Mouse (Mus musculus) MN1 (cell line): ENCODE measurements around the gene Rpl24.
A peak's percentile ranks its signal among the peaks of the same experiment; 100 is the strongest.

Experiments used
- DNase-seq: peaks from one replicate; pipeline ENCODE4 v3.0.0-alpha.2; 2016; ENCODE audit warnings: low spot score

Gene Rpl24

DNA sequence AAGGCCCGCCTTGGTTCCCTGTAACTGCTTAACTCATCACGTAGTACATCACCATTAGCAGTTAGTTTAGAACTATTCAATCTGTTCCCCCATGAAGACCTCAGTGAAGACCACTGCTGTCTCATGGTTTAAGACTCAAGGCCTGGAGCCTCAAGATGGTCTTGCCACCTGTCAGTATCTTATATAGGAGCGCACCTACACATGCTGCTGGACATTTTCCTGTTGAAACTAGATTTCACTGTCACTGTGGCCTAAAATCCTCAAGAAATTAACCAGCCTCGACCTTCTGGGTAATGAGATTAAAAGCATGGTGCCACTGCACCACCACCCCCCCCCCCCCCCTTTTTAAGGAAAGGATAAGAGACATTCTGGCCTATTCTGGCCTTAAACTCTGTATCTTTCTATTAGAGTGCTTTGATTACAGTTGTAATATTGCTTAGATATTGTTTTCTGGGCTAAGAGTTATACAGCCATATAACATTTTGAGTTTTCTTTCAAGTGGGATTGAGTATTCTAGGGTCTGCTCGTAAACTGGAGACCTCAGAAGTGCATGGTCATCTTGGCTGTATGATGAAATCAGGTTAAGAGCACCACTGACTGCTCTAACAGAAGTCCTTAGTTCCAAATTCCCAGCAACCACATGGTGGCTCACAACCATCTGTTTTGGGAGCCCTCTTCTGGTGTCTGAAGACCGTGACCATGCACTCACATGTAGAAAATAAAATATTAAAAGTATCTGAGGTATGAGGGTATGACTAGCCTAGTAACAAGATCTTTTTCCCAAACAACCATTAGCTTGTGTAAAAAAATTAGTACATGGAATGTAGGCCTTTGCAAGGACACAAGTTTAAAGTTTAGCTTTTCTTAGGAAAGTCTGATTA lies 5.9 kb downstream of the Rpl24 start:
- peak; percentile 50 for DNase-seq

DNA sequence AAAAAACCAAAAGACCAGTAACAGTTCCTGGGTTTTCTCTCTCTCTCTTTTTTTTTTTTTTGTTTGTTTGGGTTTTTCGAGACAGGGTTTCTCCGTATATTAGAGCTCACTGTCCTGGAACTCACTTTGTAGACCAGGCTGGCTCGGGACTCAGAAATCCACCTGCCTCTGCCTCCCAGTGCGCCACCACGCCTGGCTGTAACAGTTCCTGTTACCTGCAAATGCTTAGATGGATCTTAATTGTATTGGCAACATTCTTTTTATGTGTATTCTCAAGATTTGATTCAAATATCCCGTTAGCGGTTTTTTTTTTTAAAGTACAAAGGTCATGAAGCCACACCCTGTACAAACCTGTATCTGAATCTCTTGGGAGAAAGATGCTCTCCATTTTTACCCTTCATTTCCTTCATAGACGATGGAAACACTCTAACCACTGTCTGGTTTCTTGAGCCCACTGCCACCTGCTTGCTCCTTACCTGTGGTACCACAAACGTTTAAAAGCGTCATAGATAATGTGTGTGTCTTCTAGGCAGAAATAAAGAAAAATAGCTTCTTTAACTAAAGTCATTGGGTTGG lies 6.6 kb downstream of the Rpl24 start:
- DNase-seq, result no peak

GRCm38 (mm10) chr16:55973431-55974255 lies 7.6 kb downstream of the Rpl24 start, which contains the start of gene Zbtb11:
Zbtb11 (plus strand) TSS chr16:55973883.
- DNase-seq, result peak; percentile 97

- DNase-seq, result peak; percentile 91
Observed at GRCm38 (mm10) chr16:55974256-55974902, 8.3 kb downstream of the Rpl24 start.

DNA sequence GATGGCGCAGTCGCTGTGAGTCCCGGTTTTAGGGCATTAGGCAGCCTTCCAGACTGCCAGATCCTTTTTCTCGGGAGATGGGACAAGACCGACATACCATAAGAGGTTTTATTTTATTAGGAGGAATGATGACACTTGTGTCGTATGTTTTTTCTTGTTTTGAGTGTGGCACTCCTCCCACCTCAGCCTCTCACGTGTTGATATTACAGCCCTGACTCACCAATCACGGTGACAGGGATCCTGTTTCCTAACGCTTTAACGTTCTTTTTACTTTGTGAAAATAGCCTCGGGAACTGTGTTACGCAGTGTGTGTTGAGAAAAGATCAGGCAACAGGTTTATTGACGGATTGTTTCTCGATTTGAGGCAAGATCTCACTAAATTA lies 8.8 kb downstream of the Rpl24 start:
- DNase-seq, result no peak

GRCm38 (mm10) chr16:55986001-55986400 lies 19.9 kb downstream of the Rpl24 start:
- DNase-seq, result no peak

DNA sequence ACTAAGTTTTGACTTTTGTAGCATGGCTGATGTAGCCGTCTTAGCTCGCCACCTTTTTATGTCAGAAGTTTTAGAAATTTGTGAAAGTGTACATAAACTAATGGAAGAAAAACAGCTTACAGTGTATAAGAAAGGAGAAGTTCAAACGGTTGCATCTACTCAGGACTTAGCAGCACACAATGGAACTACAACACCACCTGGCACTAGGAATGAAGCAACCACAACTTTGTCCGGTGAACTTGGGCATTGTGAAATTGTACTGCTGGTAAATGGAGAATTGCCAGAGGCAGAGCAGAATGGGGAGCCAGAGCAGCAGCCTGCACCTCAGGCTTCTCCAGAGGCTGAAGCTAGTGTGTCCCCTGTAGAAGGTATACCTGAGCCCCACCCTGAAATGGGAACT lies 24.2 kb downstream of the Rpl24 start:
- DNase-seq, result no peak

DNA sequence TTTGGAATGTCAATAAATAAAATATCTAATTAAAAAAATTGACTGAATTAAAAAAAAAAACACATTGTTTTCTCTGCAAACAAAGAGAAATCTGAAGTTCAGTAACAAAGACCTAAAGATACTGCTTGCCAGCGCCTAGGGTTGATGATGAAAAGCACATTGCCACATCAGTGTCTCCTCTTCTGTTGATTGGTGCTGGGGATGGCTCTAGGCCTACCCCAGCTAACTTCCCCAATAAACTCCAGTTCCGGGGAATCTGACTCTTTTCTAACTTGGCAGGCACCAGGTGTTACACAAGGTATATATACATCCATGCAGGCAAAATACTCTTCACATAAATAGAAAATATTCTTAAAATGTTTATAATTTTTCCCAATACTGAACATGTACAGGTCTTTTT lies 28.2 kb downstream of the Rpl24 start:
- DNase-seq, result no peak

- no peak for DNase-seq
Observed at GRCm38 (mm10) chr16:56006798-56007197, 40.7 kb downstream of the Rpl24 start.

- DNase-seq, result no peak
Observed at GRCm38 (mm10) chr16:56008862-56009261, 42.8 kb downstream of the Rpl24 start.

DNA sequence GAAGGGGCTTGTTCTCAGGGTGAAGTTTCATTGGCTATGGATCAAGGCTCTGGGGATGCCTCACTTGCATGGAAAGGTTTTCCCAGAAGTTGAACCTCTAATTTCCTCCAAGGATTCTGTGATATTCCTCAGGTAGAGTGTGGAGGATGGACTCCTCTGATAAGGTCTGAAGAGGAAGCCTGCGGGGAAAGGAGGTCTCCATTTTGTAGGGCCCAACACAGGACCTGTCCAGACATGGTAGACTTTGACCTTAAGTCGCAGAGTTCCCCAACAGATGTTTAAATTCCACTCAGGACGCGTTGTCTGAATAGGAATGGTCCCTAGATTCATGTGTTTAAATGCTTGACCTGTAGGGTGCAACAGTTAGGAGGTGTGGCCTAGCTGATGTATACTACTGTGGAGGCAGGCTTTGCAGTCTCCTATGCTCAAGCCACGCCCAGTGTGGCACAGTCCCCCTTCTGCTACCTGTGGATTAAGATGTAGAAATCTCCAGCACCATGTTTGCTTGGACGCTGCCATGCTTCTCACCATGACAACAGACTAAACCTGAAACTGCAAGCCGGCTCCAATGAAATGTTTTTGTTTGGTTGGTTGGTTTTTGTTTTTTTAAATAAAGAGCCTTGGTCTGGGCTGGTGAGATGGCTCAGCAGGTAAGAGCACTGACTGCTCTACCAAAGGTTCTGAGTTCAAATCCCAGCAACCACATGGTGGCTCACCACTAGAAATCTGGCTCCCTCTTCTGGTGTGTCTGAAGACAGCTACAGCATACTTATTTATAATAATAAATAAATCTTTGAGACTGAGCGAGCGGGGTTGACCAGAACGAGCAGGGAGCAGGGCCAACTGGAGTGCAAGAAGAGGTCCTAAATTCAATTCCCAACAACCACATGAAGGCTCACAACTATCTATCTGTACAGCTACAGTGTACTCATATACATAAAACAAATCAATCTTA lies 47.0 kb downstream of the Rpl24 start:
- DNase-seq, result no peak

GRCm38 (mm10) chr16:56014076-56014475 lies 48.0 kb downstream of the Rpl24 start:
- no peak for DNase-seq

DNA sequence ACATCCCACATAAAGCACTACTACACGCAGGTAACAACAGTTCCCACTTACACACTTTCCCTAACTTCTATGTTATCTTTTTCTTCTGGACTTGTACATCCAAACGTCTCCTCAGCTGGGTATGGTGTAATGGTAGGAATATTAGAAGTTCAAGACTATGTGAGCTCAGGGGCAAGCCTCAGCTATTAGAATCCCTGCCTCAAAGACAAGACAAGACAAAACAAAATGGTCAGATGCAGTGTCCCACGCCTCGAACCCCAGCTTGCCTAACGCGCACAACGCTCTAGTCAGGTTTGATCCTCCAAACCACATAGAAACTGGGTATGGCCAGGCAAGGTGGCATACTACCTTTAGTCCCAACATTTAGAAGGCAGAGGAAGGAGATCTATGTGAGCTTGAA lies 53.6 kb downstream of the Rpl24 start:
- DNase-seq, result no peak
